Mouse (Mus musculus) hindlimb bud, embryonic 11.5 days (tissue): Measurements from ENCODE around the gene Wdr45b.
"Not testable (repeated sequence)": the region's sequence is repeated elsewhere in the genome, so short reads cannot be mapped to it uniquely, and the experiment has no call there.

ENCODE experiments used
- DNase-seq: peaks from one replicate; pipeline ENCODE4 v3.0.0-alpha.2; 2012; ENCODE audit warnings: low read depth, low spot score; ENCODE audit errors: extremely low spot score

The Wdr45b gene

DNA sequence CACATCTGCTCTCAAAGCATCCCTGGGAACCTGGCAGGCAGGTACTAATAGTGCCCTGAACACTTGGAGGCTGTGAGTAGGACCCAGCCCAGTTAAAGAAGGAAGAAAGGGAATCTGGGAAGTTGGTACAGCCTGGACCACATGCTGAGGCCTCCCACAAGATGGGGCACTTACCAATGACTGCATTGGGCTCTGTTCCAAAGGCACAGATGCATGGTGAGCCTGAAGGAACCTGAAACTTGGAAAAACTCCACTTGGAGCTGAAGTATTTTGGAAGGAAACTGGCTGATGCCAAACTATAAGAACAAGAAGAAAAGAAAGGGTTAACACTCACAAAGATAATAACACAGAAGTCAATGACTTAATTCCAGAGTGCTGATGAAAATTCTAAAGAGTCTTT is 25.6 kb downstream of the Wdr45b start:
- DNase-seq, result no peak

DNA sequence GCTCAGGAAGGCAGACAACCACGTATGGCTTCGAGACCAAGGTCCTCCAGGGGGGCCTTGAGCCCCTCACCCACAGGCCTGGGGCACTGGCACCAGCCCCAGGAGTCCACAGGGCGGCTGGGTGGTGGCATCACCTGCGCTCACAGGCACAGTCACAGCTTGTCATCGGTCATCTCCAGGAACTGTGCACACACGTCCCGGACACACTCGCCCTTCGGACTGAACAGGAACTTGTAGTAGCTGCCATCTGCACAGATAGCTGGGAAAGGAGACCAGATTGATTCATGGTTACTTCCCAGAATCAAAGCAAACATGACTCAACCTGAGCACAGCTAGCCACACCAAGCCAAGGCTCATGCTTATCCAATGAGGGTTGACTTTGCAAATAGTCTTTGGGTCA is 26.0 kb downstream of the Wdr45b start:
- DNase-seq, result no peak

DNA sequence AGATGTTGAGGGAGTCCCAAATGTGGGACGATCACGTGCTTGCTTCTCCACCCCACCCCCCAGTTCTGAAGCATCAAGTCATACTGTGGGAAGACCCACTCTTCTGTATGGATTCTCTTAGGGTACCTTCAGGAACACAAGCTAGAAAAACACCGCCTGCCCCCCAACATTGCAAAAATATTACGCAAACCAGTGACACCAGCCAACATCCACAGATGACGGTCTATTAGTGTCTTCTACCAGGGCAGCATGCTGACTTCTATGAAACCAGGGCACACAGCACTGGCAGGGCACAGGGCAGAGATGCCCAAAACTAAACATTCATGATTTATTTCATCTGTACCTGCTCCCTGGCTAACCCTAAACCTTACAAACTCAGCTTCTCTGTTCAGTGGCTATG is 27.6 kb downstream of the Wdr45b start:
- DNase-seq, result no peak

DNA sequence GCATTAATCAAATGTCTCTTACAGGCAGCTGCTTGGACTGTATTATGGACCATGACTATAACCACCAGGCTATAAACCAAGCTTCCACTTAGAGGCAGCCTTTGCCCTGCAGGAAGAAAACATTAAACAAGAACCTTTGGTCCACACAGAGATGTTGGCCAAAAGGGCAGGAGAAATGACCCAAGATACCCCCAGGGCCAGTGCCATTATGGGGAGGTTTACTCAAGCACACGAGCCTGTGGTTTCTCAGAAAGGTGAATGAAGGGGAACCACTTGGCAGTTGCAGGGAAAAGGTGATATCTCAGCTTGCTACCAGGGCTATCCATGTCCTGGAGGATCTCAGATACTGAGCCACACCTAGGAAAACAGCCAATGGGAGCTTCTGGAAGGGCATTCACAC is 28.2 kb downstream of the Wdr45b start:
- no peak for DNase-seq

DNA sequence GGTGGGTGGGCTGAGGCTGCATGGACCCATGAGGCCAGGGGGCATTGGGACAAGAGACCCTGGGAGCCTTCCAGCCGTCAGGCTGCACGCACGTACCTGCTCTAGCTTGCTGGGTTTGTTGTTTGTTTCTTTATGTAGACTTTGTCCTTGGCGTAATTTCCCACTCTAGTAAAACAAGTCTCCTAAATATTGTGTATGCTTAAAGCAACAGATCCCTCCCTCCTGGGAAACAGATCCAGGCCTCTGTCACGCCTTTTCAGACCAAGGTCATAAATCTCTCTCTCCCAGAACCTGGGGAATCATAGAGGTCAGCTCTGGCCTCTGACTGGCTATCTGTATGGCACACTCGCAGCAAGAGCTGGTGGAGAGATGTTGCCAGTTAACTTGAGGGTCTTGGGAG is 46.5 kb downstream of the Wdr45b start:
- not testable (repeated sequence) for DNase-seq

DNA sequence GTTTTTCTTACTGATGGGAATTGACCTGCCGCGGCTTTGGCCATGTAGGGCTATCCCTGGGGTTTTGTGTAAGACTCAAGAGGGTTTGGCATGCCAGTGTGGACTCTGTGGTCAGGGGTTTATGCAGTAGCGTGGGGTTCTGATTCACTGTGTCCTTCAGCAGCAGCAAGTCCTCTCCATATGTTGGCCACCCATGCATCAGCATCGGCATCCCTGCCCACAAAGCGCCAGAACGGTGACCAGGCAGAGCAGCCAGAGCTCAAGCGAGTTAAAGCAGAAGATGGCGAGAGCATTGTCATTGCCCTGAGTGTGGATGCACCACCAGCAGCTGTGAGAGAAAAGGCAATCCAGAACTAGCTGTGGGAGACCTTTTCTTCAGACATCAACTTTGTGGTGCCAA is 47.6 kb downstream of the Wdr45b start:
- DNase-seq, result no peak

DNA sequence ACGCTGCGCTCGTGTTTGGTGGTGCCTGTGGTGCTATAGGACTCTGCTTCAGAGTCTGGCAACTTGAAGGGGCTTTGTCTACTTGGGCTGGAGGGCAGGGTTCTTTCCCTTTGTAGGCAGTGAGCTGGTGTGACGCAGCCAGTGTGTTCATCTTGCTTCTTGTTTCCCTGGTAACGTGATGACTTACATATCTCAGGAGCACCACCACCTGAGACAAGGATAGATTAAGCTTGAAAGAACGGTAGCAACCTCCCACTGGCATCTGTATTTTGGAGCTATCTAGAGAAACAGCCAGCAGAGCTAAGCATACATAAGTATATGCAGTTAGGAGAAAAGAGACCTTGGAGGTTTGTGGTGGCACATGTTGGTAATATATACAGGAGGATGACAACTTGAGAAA is 48.9 kb downstream of the Wdr45b start:
- DNase-seq, result no peak

DNA sequence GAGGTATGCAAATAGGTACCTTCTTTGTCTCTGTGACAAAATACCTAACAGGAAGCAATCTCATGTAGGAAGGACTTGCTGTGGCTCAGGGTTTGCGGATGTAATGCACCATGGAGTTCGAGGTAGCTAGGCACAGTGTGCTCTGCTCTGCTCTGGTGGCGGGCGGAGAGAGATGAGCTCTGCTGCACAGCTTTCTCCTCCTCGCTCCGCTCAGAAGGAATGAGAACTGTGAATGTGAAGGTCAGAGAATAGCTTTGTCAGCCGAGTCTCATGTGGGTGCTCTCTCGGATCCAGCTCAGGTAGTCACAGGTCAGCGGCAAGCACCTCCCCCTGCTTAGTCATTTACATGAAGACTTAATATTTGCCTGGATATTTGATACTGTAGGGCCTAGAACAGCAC is 54.0 kb downstream of the Wdr45b start:
- no peak for DNase-seq

DNA sequence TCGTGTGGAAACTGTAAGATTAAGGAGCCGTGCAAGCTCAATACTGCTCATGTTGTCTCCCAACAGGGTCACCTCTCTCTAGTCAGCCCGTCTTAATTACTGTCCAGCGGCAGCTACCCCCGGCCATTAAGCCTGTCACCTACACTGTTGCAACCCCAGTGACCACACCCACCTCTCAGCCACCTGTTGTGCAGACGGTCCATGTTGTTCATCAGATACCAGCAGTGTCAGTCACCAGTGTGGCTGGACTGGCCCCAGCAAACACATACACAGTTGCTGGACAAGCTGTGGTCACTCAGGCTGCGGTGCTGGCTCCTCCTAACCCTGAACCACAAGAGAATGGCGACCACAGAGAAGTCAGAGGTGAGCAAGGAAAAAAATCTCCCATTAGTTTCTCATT is 55.8 kb downstream of the Wdr45b start:
- DNase-seq, result no peak

DNA sequence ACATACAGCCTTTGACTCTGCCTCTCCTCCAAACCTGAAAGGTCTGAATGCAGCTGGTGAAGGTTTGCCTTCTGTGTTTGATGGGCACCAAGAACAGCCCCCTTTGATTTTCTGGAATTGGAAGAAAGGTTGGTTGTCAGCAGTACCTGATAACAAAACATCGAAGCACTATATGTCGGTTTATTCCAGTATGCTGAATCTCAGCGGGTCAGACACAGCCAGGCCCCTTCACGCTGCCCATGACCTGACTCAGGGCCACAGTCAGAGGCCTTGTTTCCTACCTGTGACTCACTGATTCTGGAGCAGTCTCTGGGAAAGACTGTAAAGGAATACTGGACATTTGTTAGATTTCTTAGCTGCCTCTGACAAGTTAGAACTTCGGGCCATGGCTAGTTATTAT is 59.5 kb downstream of the Wdr45b start:
- DNase-seq, result no peak

DNA sequence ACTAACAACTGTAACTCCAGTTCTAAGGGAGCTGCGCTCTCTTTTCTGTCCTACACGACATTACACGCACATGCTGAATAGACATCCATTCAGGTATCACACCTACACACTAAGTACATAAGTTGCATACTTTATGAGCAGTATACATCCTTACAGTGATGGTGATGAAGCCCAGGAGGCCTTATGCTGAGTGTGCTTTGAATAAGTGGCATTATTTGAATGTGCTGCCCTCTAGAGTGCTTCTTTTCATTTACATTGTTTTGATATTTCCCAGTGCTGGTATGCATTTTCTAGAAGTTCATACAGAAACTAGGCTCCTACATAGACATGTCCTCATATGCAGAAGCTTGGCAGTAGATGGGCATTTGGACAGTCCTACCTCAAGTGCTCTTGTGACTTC is 64.4 kb downstream of the Wdr45b start:
- no peak for DNase-seq

DNA sequence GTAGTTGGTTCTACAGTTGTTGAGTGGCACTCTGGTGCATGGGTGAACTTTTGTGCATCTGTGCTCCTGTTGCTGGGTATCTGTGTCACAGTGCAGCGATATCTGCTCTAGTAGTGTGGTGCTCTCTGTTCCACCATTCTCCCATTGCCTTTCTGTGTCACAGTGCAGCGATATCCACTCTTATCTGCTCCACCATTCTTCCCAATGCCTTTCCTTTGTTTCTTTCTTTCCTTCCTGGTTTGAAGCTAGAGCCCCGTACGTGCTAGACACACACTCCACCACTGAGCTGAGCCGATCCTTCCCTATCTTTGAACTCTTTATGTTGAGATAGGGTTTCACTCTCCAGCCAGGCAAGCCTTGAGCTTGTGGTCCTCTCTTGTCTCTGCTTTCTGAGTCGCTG is 71.3 kb downstream of the Wdr45b start:
- no peak for DNase-seq

DNA sequence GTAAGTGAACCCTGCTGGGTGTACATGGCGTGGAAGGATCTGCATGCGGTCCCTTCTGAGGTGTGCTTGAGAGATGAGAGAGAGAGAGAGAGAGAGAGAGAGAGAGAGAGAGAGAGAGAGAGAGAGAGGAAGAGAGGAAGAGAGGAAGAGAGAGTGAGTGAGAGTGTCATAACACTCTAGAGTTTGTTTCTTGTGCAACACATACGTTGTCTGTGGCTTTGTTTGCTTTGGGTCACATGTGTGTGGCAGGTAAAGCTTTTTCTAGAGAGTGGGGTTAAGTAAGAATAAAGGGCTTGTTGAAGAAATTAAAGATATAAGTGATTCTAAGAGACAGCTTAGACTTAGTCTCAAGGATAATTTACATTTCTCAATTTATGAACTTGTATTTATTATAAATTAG is 76.2 kb downstream of the Wdr45b start:
- DNase-seq, result no peak

DNA sequence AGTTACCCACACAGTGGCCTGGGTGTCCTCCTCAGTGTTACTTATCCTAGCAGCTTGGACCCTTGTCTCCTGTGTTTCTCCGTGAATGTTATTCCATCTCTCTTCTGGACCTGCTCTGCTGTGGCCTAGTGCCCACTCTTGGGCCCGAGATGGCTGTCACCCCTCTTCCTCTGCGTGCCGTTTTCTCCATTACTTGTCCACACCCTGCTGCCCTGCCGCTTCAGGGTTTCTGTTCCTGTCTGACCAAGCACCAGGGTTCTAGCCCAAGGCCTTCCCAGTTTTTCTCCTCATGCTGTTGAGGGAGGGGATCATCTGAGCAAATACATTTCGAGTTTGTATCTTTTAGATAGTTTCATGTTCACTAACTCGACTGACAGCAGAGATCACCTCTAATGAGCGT is 76.7 kb downstream of the Wdr45b start:
- DNase-seq, result no peak
